Mouse (Mus musculus) ES-Bruce4 (cell line): ENCODE results near the gene Bod1l. TPM values are rescaled to one million over a fixed set of nuclear protein-coding genes. Genes with fewer than 3 reads are reported as not detected.
A peak's percentile ranks its signal among the peaks of the same experiment; 100 is the strongest.

Source experiments
- H3K27ac ChIP-seq: 2 replicates; pipeline ENCODE4 v1.5.1; 2012; ENCODE audit warnings: low read length, inconsistent platforms; ENCODE audit not compliant: insufficient read depth
- H3K27me3 ChIP-seq: 2 replicates; pipeline ENCODE4 v1.6.1; 2012; ENCODE audit warnings: mild to moderate bottlenecking, low read length, inconsistent platforms; ENCODE audit not compliant: control insufficient read depth, poor library complexity, insufficient read depth, severe bottlenecking
- H3K36me3 ChIP-seq: 2 replicates; pipeline ENCODE4 v1.6.1; 2012; ENCODE audit warnings: inconsistent platforms, mild to moderate bottlenecking, low read length, moderate library complexity; ENCODE audit not compliant: control insufficient read depth, poor library complexity, insufficient read depth, severe bottlenecking
- H3K4me1 ChIP-seq: one replicate; pipeline ENCODE4 v1.8.1; 2011; ENCODE audit warnings: low read length; ENCODE audit not compliant: control insufficient read depth, insufficient read depth
- H3K4me3 ChIP-seq: 2 replicates; pipeline ENCODE4 v1.5.1; 2011; ENCODE audit warnings: low read depth, mild to moderate bottlenecking, low read length
- H3K9ac ChIP-seq: 2 replicates; pipeline ENCODE4 v1.6.1; 2012; ENCODE audit warnings: low read depth, mild to moderate bottlenecking, inconsistent platforms; ENCODE audit not compliant: poor library complexity, severe bottlenecking
- H3K9me3 ChIP-seq: replicated peaks from 2 replicates; pipeline ENCODE4 v1.6.1; 2012; ENCODE audit warnings: mild to moderate bottlenecking, low read length, inconsistent platforms; ENCODE audit not compliant: control insufficient read depth, poor library complexity, insufficient read depth, severe bottlenecking
- CTCF ChIP-seq: IDR thresholded peaks from one replicate; pipeline ENCODE4 v1.8.1; 2011; ENCODE audit warnings: low read depth, low read length
- EP300 ChIP-seq: IDR thresholded peaks from 2 replicates; pipeline ENCODE4 v1.6.1; 2011; ENCODE audit warnings: low read depth, low read length; ENCODE audit not compliant: insufficient read depth
- POLR2A ChIP-seq: IDR thresholded peaks from one replicate; pipeline ENCODE4 v1.8.1; 2011; ENCODE audit warnings: low read length; ENCODE audit not compliant: insufficient read depth
- polyA plus RNA-seq: library from polyadenylated mRNA; stranded (reverse); fragments of >200 nt; gene quantifications from 2 replicates; pipeline ENCODE4 v1.2.4, GENCODE M21; 2011; ENCODE audit warnings: low read depth; ENCODE audit not compliant: missing spikeins, insufficient read depth, insufficient read length

The Bod1l gene
- polyA plus RNA-seq, 1 experiment: 41.0 TPM

- no peaks in the 10 kb centered on the region for H3K27me3 ChIP-seq
- no peaks in the 10 kb centered on the region for H3K36me3 ChIP-seq
- TF ChIP-seq EP300 (no peak), POLR2A (no peak), CTCF (peak; percentile 21)
- no peaks in the 10 kb centered on the region for H3K9me3 ChIP-seq
- H3K4me3 ChIP-seq: no peak overlapping the region
- H3K4me1 ChIP-seq: no peaks in the 10 kb centered on the region
- H3K27ac ChIP-seq: no peak overlapping the region
- no peak overlapping the region for H3K9ac ChIP-seq
Observed at GRCm38 (mm10) chr5:41884563-41884962, 40.4 kb upstream of the Bod1l start.

GRCm38 (mm10) chr5:41871164-41871563 lies 27.0 kb upstream of the Bod1l start:
- Histone ChIP-seq H3K27ac (no peak overlapping the region), H3K9me3 (peaks cover 8% of the 10 kb centered on the region; the same call in 1 of the 2 replicates), H3K27me3 (no peaks in the 10 kb centered on the region), H3K9ac (no peak overlapping the region), H3K4me1 (no peaks in the 10 kb centered on the region), H3K4me3 (no peak overlapping the region), H3K36me3 (no peaks in the 10 kb centered on the region)
- TF ChIP-seq POLR2A (no peak), CTCF (no peak), EP300 (no peak)

- H3K9ac ChIP-seq: no peak overlapping the region
- TF ChIP-seq POLR2A (no peak), CTCF (no peak), EP300 (no peak)
- no peaks in the 10 kb centered on the region for H3K9me3 ChIP-seq
- H3K36me3 ChIP-seq: no peaks in the 10 kb centered on the region
- no peaks in the 10 kb centered on the region for H3K27me3 ChIP-seq
- no peak overlapping the region for H3K4me3 ChIP-seq
- no peaks in the 10 kb centered on the region for H3K4me1 ChIP-seq
- no peak overlapping the region for H3K27ac ChIP-seq
Observed at GRCm38 (mm10) chr5:41855781-41856180, 11.7 kb upstream of the Bod1l start.

GRCm38 (mm10) chr5:41845558-41845937 lies 1.4 kb upstream of the Bod1l start:
- no peak overlapping the region for H3K27ac ChIP-seq
- H3K9ac ChIP-seq: peak overlapping the region; percentile 93; the same call in 1 of the 2 replicates
- no peak overlapping the region for H3K4me3 ChIP-seq
- H3K9me3 ChIP-seq: 0 out of 2 replicates have a peak, but pooled peaks cover 4% of the 10 kb centered on the region
- no peak for TF ChIP-seq CTCF
- TF ChIP-seq EP300: no peak
- no peak for TF ChIP-seq POLR2A
- H3K36me3 ChIP-seq: no peaks in the 10 kb centered on the region
- no peaks in the 10 kb centered on the region for H3K27me3 ChIP-seq
- no peaks in the 10 kb centered on the region for H3K4me1 ChIP-seq

GRCm38 (mm10) chr5:41844820-41845557 lies 874 bp upstream of the Bod1l start:
- Histone ChIP-seq H3K36me3 (no peaks in the 10 kb centered on the region), H3K27me3 (no peaks in the 10 kb centered on the region), H3K9ac (peak overlapping the region; percentile 93), H3K9me3 (0 out of 2 replicates have a peak, but pooled peaks cover 4% of the 10 kb centered on the region), H3K27ac (no peak overlapping the region), H3K4me3 (peak overlapping the region; percentile 62), H3K4me1 (no peaks in the 10 kb centered on the region)
- no peak for TF ChIP-seq EP300
- TF ChIP-seq POLR2A: no peak
- TF ChIP-seq CTCF: no peak

- H3K9ac ChIP-seq: peak overlapping the region; percentile 93
- H3K27ac ChIP-seq: no peak overlapping the region
- H3K36me3 ChIP-seq: no peaks in the 10 kb centered on the region
- H3K4me3 ChIP-seq: peak overlapping the region; percentile 94
- TF ChIP-seq POLR2A: no peak
- H3K27me3 ChIP-seq: no peaks in the 10 kb centered on the region
- H3K4me1 ChIP-seq: no peaks in the 10 kb centered on the region
- H3K9me3 ChIP-seq: 0 out of 2 replicates have a peak, but pooled peaks cover 4% of the 10 kb centered on the region
Observed at GRCm38 (mm10) chr5:41843419-41844146, 532 bp downstream of the Bod1l start.
